Mouse (Mus musculus): ENCODE measurements around the gene Flt1. TPM values are rescaled to one million over a fixed set of nuclear protein-coding genes. Genes with fewer than 3 reads are reported as not detected.

Gene Flt1
- polyA plus RNA-seq, 1 experiment: 2.0 TPM

DNA sequence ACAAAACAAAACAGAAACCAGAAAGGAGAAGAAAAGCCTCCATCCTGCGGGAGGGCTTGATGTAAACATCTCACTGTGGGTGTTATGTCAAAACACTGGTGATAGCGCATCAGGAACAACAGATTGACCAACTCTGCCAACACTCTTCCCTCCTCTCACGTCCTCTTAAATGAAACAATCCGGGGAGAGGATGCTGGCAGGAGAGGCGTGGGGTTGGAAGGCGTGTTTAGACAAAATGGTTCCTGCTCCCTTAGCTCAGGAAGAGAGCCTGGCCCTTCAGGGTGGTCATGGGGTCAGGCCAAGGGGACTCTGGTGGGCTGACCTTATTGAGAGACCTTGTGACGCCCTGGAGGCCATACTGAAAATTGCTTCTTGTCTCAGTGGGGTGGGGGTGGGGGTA lies 65.9 kb downstream of the Flt1 start:
- 87% methylated on average over 7 of the region's 7 CpGs for WGBS
- H3K4me1 ChIP-seq (replicated peaks; ENCODE audit: control insufficient read depth, insufficient read depth, low read length): 0 out of 2 replicates have a peak, but pooled peaks cover 5% of the 10 kb centered on the region
- no peaks in the 10 kb centered on the region for H3K27me3 ChIP-seq (ENCODE audit: control insufficient read depth, insufficient read depth, low read length)
- no peak for TF ChIP-seq POLR2A (IDR thresholded peaks at IDR 0.05; ENCODE audit: control insufficient read depth, extremely low read depth, insufficient read depth, low read length, poor library complexity)
- no peak for TF ChIP-seq CTCF (IDR thresholded peaks at IDR 0.05; ENCODE audit: borderline replicate concordance, control insufficient read depth, extremely low read depth, insufficient read depth, low read length, poor library complexity)
- no peak overlapping the region for H3K4me3 ChIP-seq (ENCODE audit: control insufficient read depth, insufficient read depth, low read length)
- no peaks in the 10 kb centered on the region for H3K36me3 ChIP-seq (ENCODE audit: control insufficient read depth, insufficient read depth, low read length)
- H3K27ac ChIP-seq (ENCODE audit: control insufficient read depth, insufficient read depth, low read length): no peak overlapping the region
- no peak for DNase-seq

DNA sequence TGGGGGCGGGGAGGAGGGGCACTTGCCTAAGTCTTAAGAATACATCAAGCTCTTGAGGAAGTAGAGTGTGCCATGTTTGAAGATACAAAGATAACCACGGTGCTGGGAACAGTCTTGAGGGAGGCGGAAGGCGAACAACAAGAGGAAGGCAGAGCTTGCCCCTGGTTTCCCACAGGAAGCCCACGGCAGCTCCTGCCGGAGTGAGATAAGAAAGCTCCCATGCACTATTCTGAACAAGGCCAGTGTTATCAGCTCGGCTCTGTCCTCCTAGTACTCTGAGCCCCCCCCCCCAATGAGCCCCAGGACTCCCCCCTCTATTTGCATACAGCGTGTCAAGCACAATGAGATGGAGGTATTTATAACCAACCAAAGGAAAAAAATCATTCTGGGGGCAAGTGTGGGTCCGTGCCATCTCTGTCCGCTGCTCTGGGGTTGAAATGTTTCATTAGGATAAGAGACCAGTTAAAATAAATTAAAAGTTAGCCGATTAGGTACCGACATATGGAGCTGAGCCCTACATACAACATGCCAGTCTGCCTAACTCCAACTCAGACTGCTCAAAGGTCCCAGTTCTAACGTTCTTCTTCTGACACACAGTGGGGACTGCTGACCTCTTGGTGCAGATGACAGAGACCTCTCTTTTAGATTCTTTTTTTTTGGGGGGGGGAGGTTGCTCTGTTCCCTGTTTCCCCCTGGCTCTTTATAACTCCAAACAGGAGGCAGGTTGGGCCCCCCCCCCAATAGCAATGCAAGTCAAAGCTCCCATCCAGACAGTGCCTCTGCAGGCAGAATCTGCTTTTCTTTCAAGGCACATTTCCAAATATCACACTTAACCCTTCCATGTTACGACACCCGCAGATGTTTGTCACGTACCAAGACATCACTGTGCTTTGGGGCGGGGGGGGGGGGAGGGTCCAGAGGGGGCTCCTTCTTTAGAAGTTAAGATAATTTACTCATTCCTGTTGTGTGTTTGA lies 67.6 kb downstream of the Flt1 start:
- no peak for DNase-seq
- TF ChIP-seq CTCF (IDR thresholded peaks at IDR 0.05; ENCODE audit: borderline replicate concordance, control insufficient read depth, extremely low read depth, insufficient read depth, low read length, poor library complexity) (no peak), POLR2A (IDR thresholded peaks at IDR 0.05; ENCODE audit: control insufficient read depth, extremely low read depth, insufficient read depth, low read length, poor library complexity) (no peak)
- H3K36me3 ChIP-seq (ENCODE audit: control insufficient read depth, insufficient read depth, low read length): no peaks in the 10 kb centered on the region

DNA sequence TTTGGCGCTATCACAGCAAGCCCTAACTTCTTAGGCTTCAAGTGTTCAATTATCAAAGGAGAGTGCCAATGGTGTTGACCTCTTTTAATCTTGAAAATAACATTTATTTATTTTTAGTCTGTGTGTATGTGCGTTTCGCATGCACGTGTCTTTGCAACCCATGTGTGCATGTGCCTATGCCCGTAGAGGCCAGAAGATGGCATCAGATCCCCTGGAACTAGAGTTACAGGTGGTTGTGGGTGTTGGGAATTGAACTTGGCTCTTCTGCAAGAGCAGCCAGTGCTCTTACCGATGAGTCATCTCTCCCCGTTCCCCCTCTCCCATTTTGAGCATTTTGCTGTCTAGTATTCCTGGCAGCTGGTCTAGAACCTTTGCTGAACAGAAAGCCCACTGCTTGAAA lies 70.0 kb downstream of the Flt1 start:
- DNase-seq: no peak
- Histone ChIP-seq H3K4me1 (replicated peaks; ENCODE audit: control insufficient read depth, insufficient read depth, low read length) (0 out of 2 replicates have a peak, but pooled peaks cover 5% of the 10 kb centered on the region), H3K27ac (ENCODE audit: control insufficient read depth, insufficient read depth, low read length) (no peak overlapping the region), H3K36me3 (ENCODE audit: control insufficient read depth, insufficient read depth, low read length) (no peaks in the 10 kb centered on the region), H3K27me3 (ENCODE audit: control insufficient read depth, insufficient read depth, low read length) (no peaks in the 10 kb centered on the region), H3K4me3 (ENCODE audit: control insufficient read depth, insufficient read depth, low read length) (no peak overlapping the region)
- TF ChIP-seq CTCF (IDR thresholded peaks at IDR 0.05; ENCODE audit: borderline replicate concordance, control insufficient read depth, extremely low read depth, insufficient read depth, low read length, poor library complexity) (no peak), POLR2A (IDR thresholded peaks at IDR 0.05; ENCODE audit: control insufficient read depth, extremely low read depth, insufficient read depth, low read length, poor library complexity) (no peak)
- WGBS: 94% methylated on average over 7 of the region's 7 CpGs

More for the DNA sequence above, 67.6 kb downstream of the Flt1 start:
- H3K4me3 ChIP-seq (ENCODE audit: control insufficient read depth, insufficient read depth, low read length): no peak overlapping the region
- H3K27me3 ChIP-seq (ENCODE audit: control insufficient read depth, insufficient read depth, low read length): no peaks in the 10 kb centered on the region
- H3K4me1 ChIP-seq (replicated peaks; ENCODE audit: control insufficient read depth, insufficient read depth, low read length): 0 out of 2 replicates have a peak, but pooled peaks cover 5% of the 10 kb centered on the region
- no peak overlapping the region for H3K27ac ChIP-seq (ENCODE audit: control insufficient read depth, insufficient read depth, low read length)
- 17% methylated on average over 17 of the region's 17 CpGs for WGBS

DNA sequence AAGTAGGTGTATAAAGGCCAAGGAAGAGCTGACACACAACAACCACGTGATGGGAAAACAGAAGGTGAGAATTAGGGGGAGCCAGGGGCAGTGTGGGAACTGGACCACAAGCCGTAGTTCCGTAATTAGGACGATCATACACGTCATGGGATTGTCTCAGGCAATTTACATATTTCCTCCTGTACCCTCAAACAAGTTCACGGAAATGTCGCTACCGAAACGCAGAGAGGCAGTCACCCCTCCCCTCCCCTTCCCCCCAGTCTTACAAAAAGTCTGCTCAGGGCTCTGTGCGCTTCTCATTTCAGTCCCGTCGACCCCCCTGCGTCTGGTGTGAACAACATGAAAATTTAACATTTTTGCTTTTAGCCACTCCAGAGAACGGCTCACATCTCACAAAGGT lies 74.6 kb downstream of the Flt1 start:
- H3K4me3 ChIP-seq (ENCODE audit: control insufficient read depth, insufficient read depth, low read length): no peak overlapping the region
- H3K4me1 ChIP-seq (replicated peaks; ENCODE audit: control insufficient read depth, insufficient read depth, low read length): no peaks in the 10 kb centered on the region
- no peaks in the 10 kb centered on the region for H3K36me3 ChIP-seq (ENCODE audit: control insufficient read depth, insufficient read depth, low read length)
- TF ChIP-seq POLR2A (IDR thresholded peaks at IDR 0.05; ENCODE audit: control insufficient read depth, extremely low read depth, insufficient read depth, low read length, poor library complexity) (no peak), CTCF (IDR thresholded peaks at IDR 0.05; ENCODE audit: borderline replicate concordance, control insufficient read depth, extremely low read depth, insufficient read depth, low read length, poor library complexity) (no peak)
- H3K27me3 ChIP-seq (ENCODE audit: control insufficient read depth, insufficient read depth, low read length): no peaks in the 10 kb centered on the region
- DNase-seq: no peak
- H3K27ac ChIP-seq (ENCODE audit: control insufficient read depth, insufficient read depth, low read length): no peak overlapping the region
- WGBS: 85% methylated on average over 14 of the region's 14 CpGs

DNA sequence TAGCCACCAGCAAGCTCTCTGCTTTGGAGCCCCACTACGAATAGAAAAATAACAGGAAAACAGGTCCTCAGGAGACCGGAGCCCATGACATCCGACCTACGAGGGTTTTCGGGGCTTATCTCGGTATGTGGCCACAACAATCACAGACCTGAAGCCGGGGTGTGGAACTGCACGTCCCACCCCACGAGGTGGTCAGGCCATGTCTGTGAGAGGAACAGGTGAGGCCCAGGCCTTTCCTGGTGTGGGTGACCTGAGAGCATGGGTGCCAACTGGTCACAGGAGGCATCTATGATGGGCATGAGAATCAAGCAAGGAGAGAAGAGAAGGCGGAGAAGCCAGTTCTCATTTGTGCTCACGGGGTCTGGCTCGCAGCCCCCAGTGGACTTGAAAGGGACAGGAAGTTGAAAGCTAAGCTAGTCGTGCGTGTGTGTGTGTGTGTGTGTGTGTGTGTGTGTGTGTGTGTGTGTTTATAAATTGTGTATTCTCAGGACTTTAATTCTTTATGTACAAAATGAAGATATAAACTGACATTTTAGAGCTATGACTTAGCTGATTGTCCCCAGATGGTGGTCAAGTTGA lies 79.4 kb downstream of the Flt1 start:
- no peak overlapping the region for H3K27ac ChIP-seq (ENCODE audit: control insufficient read depth, insufficient read depth, low read length)
- H3K27me3 ChIP-seq (ENCODE audit: control insufficient read depth, insufficient read depth, low read length): no peaks in the 10 kb centered on the region
- WGBS: 53% methylated on average over 14 of the region's 14 CpGs
- no peak for TF ChIP-seq CTCF (IDR thresholded peaks at IDR 0.05; ENCODE audit: borderline replicate concordance, control insufficient read depth, extremely low read depth, insufficient read depth, low read length, poor library complexity)
- no peak for TF ChIP-seq POLR2A (IDR thresholded peaks at IDR 0.05; ENCODE audit: control insufficient read depth, extremely low read depth, insufficient read depth, low read length, poor library complexity)
- H3K4me1 ChIP-seq (replicated peaks; ENCODE audit: control insufficient read depth, insufficient read depth, low read length): no peaks in the 10 kb centered on the region
- no peak overlapping the region for H3K4me3 ChIP-seq (ENCODE audit: control insufficient read depth, insufficient read depth, low read length)
- H3K36me3 ChIP-seq (ENCODE audit: control insufficient read depth, insufficient read depth, low read length): no peaks in the 10 kb centered on the region
- no peak for DNase-seq

DNA sequence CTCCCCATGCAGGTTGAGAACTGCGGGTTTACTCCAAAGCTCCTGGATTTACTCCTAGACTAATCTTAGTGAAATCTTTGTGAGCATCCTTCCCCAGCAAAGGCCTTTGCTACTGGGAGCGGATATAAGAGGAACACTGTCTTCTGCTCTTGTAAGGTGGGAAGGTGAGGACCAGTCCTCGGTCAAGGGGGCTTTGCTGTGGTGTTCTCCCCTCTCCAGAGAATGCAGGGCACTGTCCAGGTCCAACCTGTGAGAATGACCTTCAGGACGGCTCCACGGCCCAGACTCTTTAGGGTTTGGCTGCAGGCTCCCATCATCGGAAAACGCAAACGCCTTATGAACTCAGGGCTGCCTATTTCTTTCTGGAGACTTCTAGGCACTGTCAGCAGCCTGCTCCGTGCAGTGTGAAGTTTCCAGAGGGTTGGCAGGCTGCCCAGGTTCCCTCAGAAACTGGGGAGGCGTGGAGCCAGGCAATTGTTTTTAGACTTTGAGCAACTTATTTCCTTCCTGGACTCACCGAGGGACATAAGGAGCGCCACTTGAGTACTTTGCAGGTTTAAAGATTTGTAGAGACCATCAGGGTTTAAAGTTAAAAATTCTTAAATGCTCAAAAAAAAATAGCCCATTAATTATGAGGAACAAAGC lies 80.7 kb downstream of the Flt1 start:
- Histone ChIP-seq H3K27ac (ENCODE audit: control insufficient read depth, insufficient read depth, low read length) (no peak overlapping the region), H3K27me3 (ENCODE audit: control insufficient read depth, insufficient read depth, low read length) (no peaks in the 10 kb centered on the region), H3K4me3 (ENCODE audit: control insufficient read depth, insufficient read depth, low read length) (no peak overlapping the region), H3K36me3 (ENCODE audit: control insufficient read depth, insufficient read depth, low read length) (no peaks in the 10 kb centered on the region), H3K4me1 (replicated peaks; ENCODE audit: control insufficient read depth, insufficient read depth, low read length) (no peaks in the 10 kb centered on the region)
- no peak for TF ChIP-seq CTCF (IDR thresholded peaks at IDR 0.05; ENCODE audit: borderline replicate concordance, control insufficient read depth, extremely low read depth, insufficient read depth, low read length, poor library complexity)
- TF ChIP-seq POLR2A (IDR thresholded peaks at IDR 0.05; ENCODE audit: control insufficient read depth, extremely low read depth, insufficient read depth, low read length, poor library complexity): no peak
- no peak for DNase-seq
- WGBS: 67% methylated on average over 12 of the region's 12 CpGs
